Mouse (Mus musculus) erythroid progenitor cell, adult 5-6 weeks (primary cell): ENCODE measurements around the gene Olfr156. TPM values are rescaled to one million over a fixed set of nuclear protein-coding genes. Genes with fewer than 3 reads are reported as not detected.

Experiments used
- total RNA-seq, 2 experiments: library from RNA; stranded (forward) in 1 of 2; stranded (reverse) in 1 of 2; fragments of 150-400 nt in 1 of 2; fragments of 186-747, 209-891 nt in 1 of 2; gene quantifications; 2 replicates each; pipeline versions ENCODE4 v1.2.3 to v1.2.4; 2015 to 2017; ENCODE audit warnings: low replicate concordance in 2 of 2

The Olfr156 gene
- total RNA-seq, 2 experiments from 2014 or later = not detected

Other genes with a start within 250 kb of the Olfr156 start
- 29.2 and 31.0 TPM in 2 replicates for gene Rgp1, start 245.2 kb downstream of the Olfr156 start, total RNA-seq (2015; ENCODE audit: low replicate concordance)
- 10.1 and 32.7 TPM in 2 replicates for gene Rgp1, start 245.2 kb downstream of the Olfr156 start, total RNA-seq (2017; ENCODE audit: low replicate concordance)
- 22.3 and 28.1 TPM in 2 replicates for gene Gba2, start 245.0 kb downstream of the Olfr156 start, total RNA-seq (2015; ENCODE audit: low replicate concordance)
- gene Gba2, start 245.0 kb downstream of the Olfr156 start, total RNA-seq (2017; ENCODE audit: low replicate concordance) = 23.5 and 32.1 TPM in 2 replicates
- not detected in 2 replicates for gene Msmp, start 239.4 kb downstream of the Olfr156 start, total RNA-seq (2015; ENCODE audit: low replicate concordance)
- not detected in 2 replicates for gene Msmp, start 239.4 kb downstream of the Olfr156 start, total RNA-seq (2017; ENCODE audit: low replicate concordance)
- gene Npr2, start 192.0 kb downstream of the Olfr156 start, total RNA-seq (2015; ENCODE audit: low replicate concordance) = 10.8 TPM in 1 of 2 replicates, not detected in the other
- gene Npr2, start 192.0 kb downstream of the Olfr156 start, total RNA-seq (2017; ENCODE audit: low replicate concordance) = 0.13 TPM in 1 of 2 replicates, not detected in the other
- not detected in 2 replicates for gene Spag8, start 170.3 kb downstream of the Olfr156 start, total RNA-seq (2015; ENCODE audit: low replicate concordance)
- gene Spag8, start 170.3 kb downstream of the Olfr156 start, total RNA-seq (2017; ENCODE audit: low replicate concordance) = 3.9 TPM in 1 of 2 replicates, not detected in the other
- 18.9 and 26.7 TPM in 2 replicates for gene Hint2, start 167.4 kb downstream of the Olfr156 start, total RNA-seq (2015; ENCODE audit: low replicate concordance)
- gene Hint2, start 167.4 kb downstream of the Olfr156 start, total RNA-seq (2017; ENCODE audit: low replicate concordance) = 6.5 and 12.0 TPM in 2 replicates
- 1.4 TPM in 1 of 2 replicates, not detected in the other for gene Tmem8b, start 154.9 kb downstream of the Olfr156 start, total RNA-seq (2015; ENCODE audit: low replicate concordance)
- gene Tmem8b, start 154.9 kb downstream of the Olfr156 start, total RNA-seq (2017; ENCODE audit: low replicate concordance) = 0.64 TPM in 1 of 2 replicates, not detected in the other
- not detected in 2 replicates for gene Fam221b, start 154.8 kb downstream of the Olfr156 start, total RNA-seq (2015; ENCODE audit: low replicate concordance)
- 1.7 TPM in 1 of 2 replicates, not detected in the other for gene Fam221b, start 154.8 kb downstream of the Olfr156 start, total RNA-seq (2017; ENCODE audit: low replicate concordance)
- not detected in 2 replicates for gene Olfr70, start 123.1 kb downstream of the Olfr156 start, total RNA-seq (2015; ENCODE audit: low replicate concordance)
- gene Olfr70, start 123.1 kb downstream of the Olfr156 start, total RNA-seq (2017; ENCODE audit: low replicate concordance) = not detected in 2 replicates
- gene Olfr71, start 113.6 kb downstream of the Olfr156 start, total RNA-seq (2015; ENCODE audit: low replicate concordance) = not detected in 2 replicates
- gene Olfr71, start 113.6 kb downstream of the Olfr156 start, total RNA-seq (2017; ENCODE audit: low replicate concordance) = not detected in 2 replicates
- gene Hrct1, start 96.7 kb downstream of the Olfr156 start, total RNA-seq (2015; ENCODE audit: low replicate concordance) = not detected in 2 replicates
- not detected in 2 replicates for gene Hrct1, start 96.7 kb downstream of the Olfr156 start, total RNA-seq (2017; ENCODE audit: low replicate concordance)
- gene Spaar, start 93.9 kb downstream of the Olfr156 start, total RNA-seq (2015; ENCODE audit: low replicate concordance) = not detected in 2 replicates
- not detected in 2 replicates for gene Spaar, start 93.9 kb downstream of the Olfr156 start, total RNA-seq (2017; ENCODE audit: low replicate concordance)
- not detected in 2 replicates for gene Olfr159, start 52.9 kb downstream of the Olfr156 start, total RNA-seq (2015; ENCODE audit: low replicate concordance)
- not detected in 2 replicates for gene Olfr159, start 52.9 kb downstream of the Olfr156 start, total RNA-seq (2017; ENCODE audit: low replicate concordance)
- not detected in 2 replicates for gene Olfr157, start 16.3 kb upstream of the Olfr156 start, total RNA-seq (2015; ENCODE audit: low replicate concordance)
- gene Olfr157, start 16.3 kb upstream of the Olfr156 start, total RNA-seq (2017; ENCODE audit: low replicate concordance) = not detected in 2 replicates
- not detected in 2 replicates for gene Olfr155, start 27.7 kb upstream of the Olfr156 start, total RNA-seq (2015; ENCODE audit: low replicate concordance)
- gene Olfr155, start 27.7 kb upstream of the Olfr156 start, total RNA-seq (2017; ENCODE audit: low replicate concordance) = not detected in 2 replicates
- 0.36 and 7.1 TPM in 2 replicates for gene Reck, start 51.6 kb upstream of the Olfr156 start, total RNA-seq (2015; ENCODE audit: low replicate concordance)
- not detected in 2 replicates for gene Reck, start 51.6 kb upstream of the Olfr156 start, total RNA-seq (2017; ENCODE audit: low replicate concordance)
- 9.6 and 20.2 TPM in 2 replicates for gene Glipr2, start 133.5 kb upstream of the Olfr156 start, total RNA-seq (2015; ENCODE audit: low replicate concordance)
- gene Glipr2, start 133.5 kb upstream of the Olfr156 start, total RNA-seq (2017; ENCODE audit: low replicate concordance) = 10.7 and 16.8 TPM in 2 replicates
- gene Ccin, start 159.6 kb upstream of the Olfr156 start, total RNA-seq (2015; ENCODE audit: low replicate concordance) = not detected in 2 replicates
- gene Ccin, start 159.6 kb upstream of the Olfr156 start, total RNA-seq (2017; ENCODE audit: low replicate concordance) = not detected in 2 replicates
- gene Clta, start 180.6 kb upstream of the Olfr156 start, total RNA-seq (2015; ENCODE audit: low replicate concordance) = 151 and 166 TPM in 2 replicates
- gene Clta, start 180.6 kb upstream of the Olfr156 start, total RNA-seq (2017; ENCODE audit: low replicate concordance) = 108 and 147 TPM in 2 replicates